Mouse (Mus musculus): ENCODE measurements around the gene Pheta1.

DNA sequence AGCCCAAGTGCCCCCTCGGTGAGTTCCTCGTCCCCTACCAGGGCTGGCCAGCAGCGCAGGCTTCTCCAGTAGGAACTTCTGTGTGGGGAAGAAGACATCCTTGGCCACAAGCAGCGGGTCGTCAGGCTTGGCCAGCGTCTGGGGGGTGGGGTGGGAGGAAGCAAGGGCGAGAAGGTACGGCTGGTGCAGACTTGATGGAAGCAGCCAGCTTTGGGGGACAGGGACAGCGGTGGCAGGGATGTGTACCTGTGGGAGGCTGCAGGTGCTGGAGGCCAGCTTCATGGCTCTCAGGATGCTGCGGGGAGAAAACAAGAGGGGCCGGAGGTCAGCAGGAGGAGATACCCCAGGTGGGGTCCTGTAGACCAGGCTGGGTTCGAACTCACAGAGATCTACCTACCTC lies 26.3 kb downstream of the Pheta1 start:
- no peak for TF ChIP-seq CTCF (IDR thresholded peaks at IDR 0.05; ENCODE audit: extremely low read depth, insufficient read length, insufficient replicate concordance, low read depth, low read length)
- no peak for TF ChIP-seq POLR2A (IDR thresholded peaks at IDR 0.05; ENCODE audit: low read depth, low read length)
